Mouse (Mus musculus): ENCODE results near the gene Sprr4. TPM values are rescaled to one million over a fixed set of nuclear protein-coding genes. Genes with fewer than 3 reads are reported as not detected.
"Not testable (repeated sequence)": the region's sequence is repeated elsewhere in the genome, so short reads cannot be mapped to it uniquely, and the experiment has no call there.

Gene Sprr4
- polyA plus RNA-seq, 2 experiments: not detected

DNA sequence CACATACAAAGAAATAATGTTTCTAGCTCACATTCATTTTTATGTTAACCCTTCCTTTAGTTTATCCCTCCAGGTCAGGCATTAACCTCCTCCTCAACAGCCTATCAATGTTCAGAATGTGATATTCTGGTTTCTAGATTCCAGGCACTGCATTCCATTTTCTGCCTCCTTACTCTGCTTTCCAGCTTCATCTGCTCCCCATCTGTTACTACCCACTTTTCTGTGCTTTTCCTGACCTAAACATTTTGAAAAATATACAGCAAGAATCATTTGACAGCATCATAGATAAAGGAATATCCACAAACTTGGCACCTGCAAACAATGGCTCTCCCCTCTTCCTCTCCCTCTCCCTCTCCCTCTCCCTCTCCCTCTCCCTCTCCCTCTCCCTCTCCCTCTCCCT lies 3.2 kb upstream of the Sprr4 start:
- no peak for DNase-seq (ENCODE audit: low read depth in 3 of 3, low spot score in 3 of 3)
- no peak overlapping the region for H3K9ac ChIP-seq (replicated peaks)
- no peak overlapping the region for H3K4me2 ChIP-seq (ENCODE audit: low read depth)
- H3K36me3 ChIP-seq (replicated peaks; ENCODE audit: control insufficient read depth, insufficient read depth, low read depth): no peaks in the 10 kb centered on the region
- H3K27me3 ChIP-seq (ENCODE audit: control insufficient read depth, insufficient read depth, low read length): no peaks in the 10 kb centered on the region
- no peak overlapping the region for H3K4me3 ChIP-seq (ENCODE audit: insufficient read depth in 1 of 2, low read depth in 2 of 2, low read length in 2 of 2)
- H3K9me3 ChIP-seq (ENCODE audit: control insufficient read depth, low read length): no peaks in the 10 kb centered on the region
- no peaks in the 10 kb centered on the region for H3K4me1 ChIP-seq (replicated peaks; ENCODE audit: control insufficient read depth in 2 of 2, insufficient read depth in 2 of 2, low read length in 1 of 2)
- TF ChIP-seq CTCF (IDR thresholded peaks at IDR 0.05; ENCODE audit: low read depth) (no peak), EP300 (IDR thresholded peaks at IDR 0.05; ENCODE audit: low read depth) (no peak)
- H3K27ac ChIP-seq: no peak overlapping the region
- ATAC-seq (ENCODE audit: insufficient read depth): no peak

DNA sequence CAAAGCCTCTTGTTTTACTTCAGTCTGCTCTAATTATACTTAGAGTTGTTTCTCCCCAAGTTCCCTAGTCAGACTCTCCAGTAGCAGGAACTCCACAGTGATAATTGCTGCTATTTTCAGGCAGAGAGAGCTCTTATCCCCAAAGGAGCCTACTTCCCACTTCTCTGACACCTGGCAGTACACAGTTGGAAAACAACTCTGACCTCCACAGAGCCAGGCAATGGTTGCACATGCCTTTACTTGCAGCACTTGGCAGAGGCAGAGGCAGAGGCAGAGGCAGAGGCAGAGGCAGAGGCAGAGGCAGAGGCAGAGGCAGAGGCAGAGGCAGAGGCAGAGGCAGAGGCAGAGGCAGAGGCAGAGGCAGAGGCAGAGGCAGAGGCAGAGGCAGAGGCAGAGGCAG lies 10.0 kb downstream of the Sprr4 start:
- H3K36me3 ChIP-seq (replicated peaks; ENCODE audit: control insufficient read depth, insufficient read depth, low read depth); H3K27me3 ChIP-seq (ENCODE audit: control insufficient read depth, insufficient read depth, low read length); H3K4me2 ChIP-seq (ENCODE audit: low read depth); DNase-seq (ENCODE audit: low read depth in 3 of 3, low spot score in 3 of 3); H3K4me1 ChIP-seq (replicated peaks; ENCODE audit: control insufficient read depth in 2 of 2, insufficient read depth in 2 of 2, low read length in 1 of 2); H3K9me3 ChIP-seq (ENCODE audit: control insufficient read depth, low read length); ATAC-seq (ENCODE audit: insufficient read depth); H3K9ac ChIP-seq (replicated peaks); H3K27ac ChIP-seq; H3K4me3 ChIP-seq (ENCODE audit: insufficient read depth in 1 of 2, low read depth in 2 of 2, low read length in 2 of 2): not testable (repeated sequence)

DNA sequence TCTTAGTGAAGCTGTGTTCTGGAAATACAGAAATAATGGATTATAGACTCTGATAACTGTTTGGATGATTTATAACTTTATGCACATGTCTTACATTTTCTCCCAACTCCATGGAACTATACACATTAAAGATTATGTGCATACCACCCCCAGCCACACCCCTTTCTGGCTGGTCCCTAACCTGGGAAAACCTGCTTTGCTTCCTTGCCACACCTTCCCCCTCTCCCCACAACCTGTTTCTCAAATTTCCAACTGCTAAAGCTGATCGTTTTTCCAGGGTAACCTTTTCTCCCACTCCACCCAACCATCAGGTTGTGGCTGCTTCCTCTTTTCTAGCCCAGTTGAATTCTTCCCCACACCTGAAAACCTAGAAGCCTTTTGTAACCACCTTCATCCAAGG lies 14.0 kb downstream of the Sprr4 start:
- TF ChIP-seq CTCF (IDR thresholded peaks at IDR 0.05; ENCODE audit: low read depth) (no peak), EP300 (IDR thresholded peaks at IDR 0.05; ENCODE audit: low read depth) (no peak)
- Histone ChIP-seq H3K9ac (replicated peaks) (no peak overlapping the region), H3K27me3 (ENCODE audit: control insufficient read depth, insufficient read depth, low read length) (no peaks in the 10 kb centered on the region), H3K4me1 (replicated peaks; ENCODE audit: control insufficient read depth in 2 of 2, insufficient read depth in 2 of 2, low read length in 1 of 2) (no peaks in the 10 kb centered on the region), H3K4me2 (ENCODE audit: low read depth) (no peak overlapping the region), H3K9me3 (ENCODE audit: control insufficient read depth, low read length) (no peaks in the 10 kb centered on the region), H3K27ac (no peak overlapping the region), H3K4me3 (ENCODE audit: insufficient read depth in 1 of 2, low read depth in 2 of 2, low read length in 2 of 2) (no peak overlapping the region), H3K36me3 (replicated peaks; ENCODE audit: control insufficient read depth, insufficient read depth, low read depth) (no peaks in the 10 kb centered on the region)
- WGBS (ENCODE audit: insufficient replicate concordance): 20% methylated on average over 1 of the region's 1 CpGs
- no peak for ATAC-seq (ENCODE audit: insufficient read depth)
- no peak for DNase-seq (ENCODE audit: low read depth in 3 of 3, low spot score in 3 of 3)

DNA sequence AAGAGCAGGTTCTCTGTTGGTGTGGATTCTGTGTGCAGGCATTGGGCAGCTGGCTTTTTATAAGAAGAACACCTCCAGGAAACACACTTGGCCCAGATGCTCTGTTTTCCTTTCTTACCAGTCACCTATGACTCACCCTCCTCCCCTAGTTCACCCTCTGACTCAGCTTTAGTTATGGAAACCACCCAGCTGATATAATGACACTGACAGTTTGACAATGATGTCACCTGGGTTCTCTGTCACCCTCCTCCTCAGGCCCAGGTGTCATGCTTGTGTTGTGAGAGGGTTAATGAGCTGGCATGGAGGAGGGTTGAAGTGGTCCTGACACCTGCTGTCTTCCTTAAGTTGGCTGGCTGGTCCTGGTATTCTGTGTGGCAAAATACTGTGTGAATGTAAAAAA lies 14.4 kb downstream of the Sprr4 start, which contains the start of gene Sprr1a:
Sprr1a (minus strand) TSS at position 33 of the 400 bp plus-strand sequence.
- Histone ChIP-seq H3K36me3 (replicated peaks; ENCODE audit: control insufficient read depth, insufficient read depth, low read depth) (no peaks in the 10 kb centered on the region), H3K4me1 (replicated peaks; ENCODE audit: control insufficient read depth in 2 of 2, insufficient read depth in 2 of 2, low read length in 1 of 2) (no peaks in the 10 kb centered on the region), H3K9me3 (ENCODE audit: control insufficient read depth, low read length) (no peaks in the 10 kb centered on the region), H3K4me2 (ENCODE audit: low read depth) (no peak within 1 kb of the TSS), H3K27ac (no peak within 1 kb of the TSS), H3K9ac (replicated peaks) (no peak within 1 kb of the TSS), H3K4me3 (ENCODE audit: insufficient read depth in 1 of 2, low read depth in 2 of 2, low read length in 2 of 2) (no peak within 1 kb of the TSS), H3K27me3 (ENCODE audit: control insufficient read depth, insufficient read depth, low read length) (no peaks in the 10 kb centered on the region)
- ATAC-seq (ENCODE audit: insufficient read depth) (no peak), DNase-seq (ENCODE audit: low read depth in 3 of 3, low spot score in 3 of 3) (no peak)
- no peak for TF ChIP-seq CTCF (IDR thresholded peaks at IDR 0.05; ENCODE audit: low read depth)
- no peak for TF ChIP-seq EP300 (IDR thresholded peaks at IDR 0.05; ENCODE audit: low read depth)

DNA sequence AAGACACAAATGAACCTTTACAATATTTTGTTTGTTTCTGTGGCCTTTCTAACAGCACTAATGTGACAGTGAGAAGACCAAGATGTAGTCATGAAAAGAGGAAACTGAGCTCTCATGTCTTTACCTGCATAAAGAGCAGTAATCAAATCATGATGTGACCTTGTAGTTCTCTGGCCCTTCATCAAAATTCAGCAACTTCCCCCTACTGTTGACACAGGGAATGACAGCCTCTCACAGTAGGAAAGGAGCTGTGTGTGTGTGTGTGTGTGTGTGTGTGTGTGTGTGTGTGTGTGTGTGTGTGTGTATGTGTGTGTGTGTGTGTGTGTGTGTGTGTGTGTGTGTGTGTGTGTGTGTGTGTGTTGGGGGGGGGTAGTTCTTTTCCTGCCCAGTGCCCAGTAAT lies 19.0 kb downstream of the Sprr4 start:
- not testable (repeated sequence) for H3K9me3 ChIP-seq (ENCODE audit: control insufficient read depth, low read length); H3K27me3 ChIP-seq (ENCODE audit: control insufficient read depth, insufficient read depth, low read length); ATAC-seq (ENCODE audit: insufficient read depth); H3K4me1 ChIP-seq (replicated peaks; ENCODE audit: control insufficient read depth in 2 of 2, insufficient read depth in 2 of 2, low read length in 1 of 2); H3K4me3 ChIP-seq (ENCODE audit: insufficient read depth in 1 of 2, low read depth in 2 of 2, low read length in 2 of 2); H3K4me2 ChIP-seq (ENCODE audit: low read depth); H3K27ac ChIP-seq; DNase-seq (ENCODE audit: low read depth in 3 of 3, low spot score in 3 of 3); H3K9ac ChIP-seq (replicated peaks); H3K36me3 ChIP-seq (replicated peaks; ENCODE audit: control insufficient read depth, insufficient read depth, low read depth)
- 0 out of 2 replicates have a peak, but pooled peaks have one; percentile 14 for TF ChIP-seq CTCF (IDR thresholded peaks at IDR 0.05; ENCODE audit: low read depth)

DNA sequence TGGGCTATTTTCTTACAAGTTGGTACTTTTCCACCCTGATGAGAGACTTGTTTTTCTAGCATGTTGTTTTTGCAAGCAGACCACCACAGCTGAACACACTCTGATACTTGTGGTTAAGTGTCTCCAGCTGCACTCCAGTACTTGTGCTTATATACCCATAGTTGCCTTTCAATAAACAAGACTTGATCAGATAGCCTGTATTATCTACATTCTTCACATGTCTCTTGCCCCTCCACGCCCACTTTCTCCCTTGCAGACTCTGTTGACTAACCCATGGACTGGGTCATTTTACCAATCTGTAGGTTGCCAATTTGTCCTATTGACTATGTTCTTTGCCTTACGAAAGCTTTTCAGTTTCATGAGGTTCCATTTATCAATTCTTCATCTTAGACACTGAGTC lies 30.2 kb downstream of the Sprr4 start:
- H3K4me3 ChIP-seq (ENCODE audit: insufficient read depth in 1 of 2, low read depth in 2 of 2, low read length in 2 of 2): no peak overlapping the region
- no peak for ATAC-seq (ENCODE audit: insufficient read depth)
- no peak overlapping the region for H3K9ac ChIP-seq (replicated peaks)
- no peak overlapping the region for H3K4me2 ChIP-seq (ENCODE audit: low read depth)
- H3K36me3 ChIP-seq (replicated peaks; ENCODE audit: control insufficient read depth, insufficient read depth, low read depth): no peaks in the 10 kb centered on the region
- H3K4me1 ChIP-seq (replicated peaks; ENCODE audit: control insufficient read depth in 2 of 2, insufficient read depth in 2 of 2, low read length in 1 of 2): no peaks in the 10 kb centered on the region
- no peak overlapping the region for H3K27ac ChIP-seq
- no peaks in the 10 kb centered on the region for H3K27me3 ChIP-seq (ENCODE audit: control insufficient read depth, insufficient read depth, low read length)
- 38% methylated on average over 2 of the region's 2 CpGs for WGBS (ENCODE audit: insufficient replicate concordance)
- TF ChIP-seq CTCF (IDR thresholded peaks at IDR 0.05; ENCODE audit: low read depth) (no peak), EP300 (IDR thresholded peaks at IDR 0.05; ENCODE audit: low read depth) (no peak)
- H3K9me3 ChIP-seq (ENCODE audit: control insufficient read depth, low read length): no peaks in the 10 kb centered on the region
- no peak for DNase-seq (ENCODE audit: low read depth in 3 of 3, low spot score in 3 of 3)
